Mouse (Mus musculus) embryonic facial prominence, embryonic 12.5 days (tissue): ENCODE results near the gene Ptges3l. TPM values are rescaled to one million over a fixed set of nuclear protein-coding genes. Genes with fewer than 3 reads are reported as not detected.

Experiments
- ATAC-seq: fragments of 200-750 bp; cut with Nextera tagmentation; 2 replicates; pipeline ENCODE4 v1.8.0; 2017; ENCODE audit not compliant: insufficient number of reproducible peaks, insufficient read depth, low FRiP score, low TSS enrichment
- H3K27ac ChIP-seq: fragments of 300-500 bp; sonication (generic); 2 replicates; pipeline ENCODE4 v1.5.1; 2016; ENCODE audit warnings: mild to moderate bottlenecking
- H3K27me3 ChIP-seq: fragments of 300-500 bp; sonication (generic); 2 replicates; pipeline ENCODE4 v1.6.1; 2016; ENCODE audit warnings: mild to moderate bottlenecking, moderate library complexity
- H3K36me3 ChIP-seq: fragments of 300-500 bp; sonication (generic); 2 replicates; pipeline ENCODE4 v1.6.1; 2016; ENCODE audit warnings: mild to moderate bottlenecking
- H3K4me1 ChIP-seq: fragments of 300-500 bp; sonication (generic); 2 replicates; pipeline ENCODE4 v1.6.1; 2016
- H3K4me2 ChIP-seq: fragments of 300-500 bp; sonication (generic); replicated peaks from 2 replicates; pipeline ENCODE4 v1.6.1; 2016; ENCODE audit warnings: mild to moderate bottlenecking, moderate library complexity
- H3K4me3 ChIP-seq: fragments of 300-500 bp; sonication (generic); 2 replicates; pipeline ENCODE4 v1.5.1; 2016; ENCODE audit warnings: mild to moderate bottlenecking
- H3K9ac ChIP-seq: fragments of 300-500 bp; sonication (generic); 2 replicates; pipeline ENCODE4 v1.6.1; 2016; ENCODE audit warnings: mild to moderate bottlenecking, moderate library complexity
- H3K9me3 ChIP-seq: fragments of 300-500 bp; sonication (generic); 2 replicates; pipeline ENCODE4 v1.6.1; 2016; ENCODE audit warnings: mild to moderate bottlenecking, moderate library complexity
- WGBS: fragments of 180-500 bp; shearing (Covaris S2); methylation state at CpG from one replicate; pipeline ENCODE4 v1.1.7; 2016; 5-methylcytosine and 5-hydroxymethylcytosine counted together
- polyA plus RNA-seq: library from polyadenylated mRNA; unstranded; fragments of >200 nt; fragmentation: Nextera tagmentation; extraction: Ambion mirVana; gene quantifications from 2 replicates; pipeline ENCODE4 v1.2.1, GENCODE M21; 2016

Ptges3l gene
- polyA plus RNA-seq, 1 experiment from 2014 or later, result 7.4 TPM

- Histone ChIP-seq H3K9me3 (no peaks in the 10 kb centered on the region), H3K4me2 (peak within 1 kb of the TSS; percentile 94), H3K4me1 (peaks cover 30% of the 10 kb centered on the region), H3K4me3 (peak within 1 kb of the TSS; percentile 73), H3K36me3 (0 out of 2 replicates have a peak, but pooled peaks cover 7% of the 10 kb centered on the region), H3K27me3 (peaks cover 7% of the 10 kb centered on the region; the same call in 1 of the 2 replicates), H3K27ac (peak within 1 kb of the TSS; percentile 66), H3K9ac (peak within 1 kb of the TSS; percentile 71)
- no peak for ATAC-seq
- 2% methylated on average over 60 of the region's 60 CpGs for WGBS
Measured at GRCm38 (mm10) chr11:101465869-101466551, 40.9 kb upstream of the Ptges3l start, which contains the start of gene Vat1. Gene Vat1 (minus strand): TSS chr11:101466230.

- WGBS, result under 1% methylated on average over 45 of the region's 51 CpGs
Measured at GRCm38 (mm10) chr11:101465101-101465868, 40.2 kb upstream of the Ptges3l start.

GRCm38 (mm10) chr11:101464211-101465100 lies 39.3 kb upstream of the Ptges3l start, which contains the start of gene Rnd2:
Gene Rnd2 (plus strand): TSS chr11:101464999.
- H3K27ac ChIP-seq, result peak within 1 kb of the TSS; percentile 66

More at GRCm38 (mm10) chr11:101465101-101465868, 40.2 kb upstream of the Ptges3l start:
- ATAC-seq, result peak; percentile 55; the same call in 1 of the 2 replicates
- Histone ChIP-seq H3K36me3 (peaks cover 11% of the 10 kb centered on the region), H3K4me1 (peaks cover 30% of the 10 kb centered on the region), H3K27me3 (peaks cover 4% of the 10 kb centered on the region; the same call in 1 of the 2 replicates), H3K9me3 (no peaks in the 10 kb centered on the region), H3K4me3 (peak overlapping the region; percentile 73), H3K9ac (peak overlapping the region; percentile 71), H3K27ac (peak overlapping the region; percentile 66), H3K4me2 (peak overlapping the region; percentile 94)

DNA sequence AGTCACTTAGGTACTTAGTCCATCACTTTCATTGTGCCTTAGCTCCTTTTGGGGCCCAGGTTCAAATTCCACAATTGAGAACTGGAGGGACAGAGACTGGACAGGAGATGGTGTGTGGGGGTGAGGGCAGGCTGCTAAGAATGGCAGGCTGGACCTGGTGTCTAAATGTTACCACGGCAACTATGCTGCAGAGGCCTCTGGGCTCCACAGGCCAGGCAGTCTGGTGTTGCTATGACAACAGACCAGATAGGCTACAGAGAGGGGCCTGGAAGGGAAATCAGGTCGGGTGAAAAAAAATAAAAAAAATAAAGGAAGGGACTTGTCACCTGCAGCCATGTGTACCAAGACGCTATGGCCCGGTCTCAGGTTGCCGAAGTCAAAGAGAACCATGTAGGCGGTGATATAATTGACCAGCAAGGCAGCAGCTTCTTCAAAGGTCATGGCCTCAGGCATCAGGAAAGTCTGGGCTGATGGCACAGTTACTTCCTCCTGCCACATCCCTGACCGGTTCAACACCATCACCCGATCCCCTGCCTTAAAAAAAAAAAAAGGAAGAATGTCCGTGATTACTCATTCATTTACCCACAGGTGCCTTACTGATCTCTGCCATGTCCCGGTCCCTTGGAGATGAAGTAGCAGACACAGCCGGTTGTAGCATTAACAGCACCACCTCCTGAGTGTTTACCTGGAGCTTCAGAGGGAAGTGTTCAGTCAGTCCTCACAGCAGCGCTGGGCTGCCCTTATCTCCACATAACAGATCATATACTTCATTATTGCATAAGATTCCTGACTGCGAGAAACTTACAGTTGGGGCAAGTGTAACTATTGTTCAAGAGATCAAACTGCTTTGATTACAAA lies 37.7 kb upstream of the Ptges3l start:
- no peaks in the 10 kb centered on the region for H3K9me3 ChIP-seq
- no peak for ATAC-seq
- WGBS, result 23% methylated on average over 13 of the region's 13 CpGs
- no peak overlapping the region for H3K9ac ChIP-seq
- peaks cover 21% of the 10 kb centered on the region for H3K36me3 ChIP-seq
- no peak overlapping the region for H3K4me3 ChIP-seq
- H3K27ac ChIP-seq, result no peak overlapping the region
- peaks cover 35% of the 10 kb centered on the region for H3K4me1 ChIP-seq
- H3K4me2 ChIP-seq, result 0 out of 2 replicates have a peak overlapping the region, but pooled peaks have one; percentile 0
- no peaks in the 10 kb centered on the region for H3K27me3 ChIP-seq

More at GRCm38 (mm10) chr11:101464211-101465100, 39.3 kb upstream of the Ptges3l start, which contains the start of gene Rnd2:
- ATAC-seq, result no peak
- Histone ChIP-seq H3K27me3 (no peaks in the 10 kb centered on the region), H3K4me2 (peak within 1 kb of the TSS; percentile 94), H3K36me3 (peaks cover 20% of the 10 kb centered on the region), H3K4me1 (peaks cover 37% of the 10 kb centered on the region), H3K9ac (peak within 1 kb of the TSS; percentile 71), H3K4me3 (peak within 1 kb of the TSS; percentile 73), H3K9me3 (no peaks in the 10 kb centered on the region)
- WGBS, result 5% methylated on average over 12 of the region's 12 CpGs

GRCm38 (mm10) chr11:101462141-101462540 lies 37.0 kb upstream of the Ptges3l start:
- Histone ChIP-seq H3K9ac (no peak overlapping the region), H3K9me3 (no peaks in the 10 kb centered on the region), H3K27me3 (no peaks in the 10 kb centered on the region), H3K27ac (no peak overlapping the region), H3K36me3 (peaks cover 21% of the 10 kb centered on the region), H3K4me3 (no peak overlapping the region), H3K4me2 (no peak overlapping the region), H3K4me1 (peaks cover 35% of the 10 kb centered on the region)
- 84% methylated on average over 14 of the region's 14 CpGs for WGBS
- no peak for ATAC-seq

DNA sequence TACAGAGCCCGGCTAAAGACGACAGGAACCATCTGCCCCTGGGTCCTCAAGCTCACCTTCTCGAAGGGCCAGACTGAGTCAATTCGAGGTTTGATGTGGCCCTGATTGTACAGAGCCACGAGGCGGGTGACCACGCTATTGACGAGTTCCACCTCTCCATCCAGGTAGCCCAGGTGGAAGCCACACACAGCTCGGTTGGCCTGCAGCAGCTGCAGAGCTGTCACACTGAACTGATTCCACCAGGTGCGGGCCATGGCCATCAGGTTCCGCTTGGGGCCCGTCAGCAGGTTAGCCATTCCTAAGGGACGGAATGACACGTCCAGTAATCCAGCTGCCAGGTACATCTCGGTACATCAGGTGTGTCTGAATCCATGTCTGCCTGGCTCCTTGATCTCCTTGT lies 35.2 kb upstream of the Ptges3l start:
- peaks cover 35% of the 10 kb centered on the region for H3K4me1 ChIP-seq
- H3K9ac ChIP-seq, result no peak overlapping the region; the same call in 1 of the 2 replicates

GRCm38 (mm10) chr11:101459716-101460115 lies 34.6 kb upstream of the Ptges3l start:
- H3K27ac ChIP-seq, result no peak overlapping the region
- H3K27me3 ChIP-seq, result no peaks in the 10 kb centered on the region
- H3K4me3 ChIP-seq, result no peak overlapping the region
- H3K4me1 ChIP-seq, result peaks cover 35% of the 10 kb centered on the region
- peaks cover 21% of the 10 kb centered on the region for H3K36me3 ChIP-seq
- no peak overlapping the region for H3K4me2 ChIP-seq
- H3K9me3 ChIP-seq, result no peaks in the 10 kb centered on the region
- ATAC-seq, result no peak
- no peak overlapping the region for H3K9ac ChIP-seq
- 27% methylated on average over 6 of the region's 6 CpGs for WGBS

More for the DNA sequence above, 35.2 kb upstream of the Ptges3l start:
- no peak for ATAC-seq
- 84% methylated on average over 15 of the region's 15 CpGs for WGBS
- H3K4me2 ChIP-seq, result no peak overlapping the region
- no peaks in the 10 kb centered on the region for H3K9me3 ChIP-seq
- peaks cover 21% of the 10 kb centered on the region for H3K36me3 ChIP-seq
- no peak overlapping the region for H3K4me3 ChIP-seq
- H3K27ac ChIP-seq, result no peak overlapping the region
- no peaks in the 10 kb centered on the region for H3K27me3 ChIP-seq

DNA sequence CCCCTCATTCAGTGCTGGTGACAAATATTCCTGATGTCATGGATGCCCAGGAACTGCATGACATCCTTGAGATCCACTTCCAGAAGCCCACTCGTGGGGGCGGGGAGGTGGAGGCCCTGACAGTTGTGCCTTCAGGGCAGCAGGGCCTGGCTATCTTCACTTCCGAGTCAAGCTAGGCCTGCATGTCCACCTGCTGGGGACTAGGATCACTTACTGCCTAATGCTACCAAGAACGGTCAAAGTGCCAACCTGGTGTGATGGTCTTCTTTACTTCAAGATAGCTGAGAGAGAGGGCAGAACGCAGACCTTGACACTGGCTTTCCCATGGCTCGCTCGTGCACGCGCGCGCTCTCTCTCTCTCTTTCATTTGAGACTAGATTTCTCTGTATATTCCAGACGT lies 33.1 kb upstream of the Ptges3l start:
- H3K27me3 ChIP-seq, result no peaks in the 10 kb centered on the region
- no peak for ATAC-seq
- peaks cover 21% of the 10 kb centered on the region for H3K36me3 ChIP-seq
- no peak overlapping the region for H3K27ac ChIP-seq
- 82% methylated on average over 12 of the region's 12 CpGs for WGBS
- H3K9me3 ChIP-seq, result no peaks in the 10 kb centered on the region
- no peak overlapping the region for H3K9ac ChIP-seq
- H3K4me1 ChIP-seq, result peaks cover 26% of the 10 kb centered on the region
- no peak overlapping the region for H3K4me3 ChIP-seq
- no peak overlapping the region for H3K4me2 ChIP-seq

DNA sequence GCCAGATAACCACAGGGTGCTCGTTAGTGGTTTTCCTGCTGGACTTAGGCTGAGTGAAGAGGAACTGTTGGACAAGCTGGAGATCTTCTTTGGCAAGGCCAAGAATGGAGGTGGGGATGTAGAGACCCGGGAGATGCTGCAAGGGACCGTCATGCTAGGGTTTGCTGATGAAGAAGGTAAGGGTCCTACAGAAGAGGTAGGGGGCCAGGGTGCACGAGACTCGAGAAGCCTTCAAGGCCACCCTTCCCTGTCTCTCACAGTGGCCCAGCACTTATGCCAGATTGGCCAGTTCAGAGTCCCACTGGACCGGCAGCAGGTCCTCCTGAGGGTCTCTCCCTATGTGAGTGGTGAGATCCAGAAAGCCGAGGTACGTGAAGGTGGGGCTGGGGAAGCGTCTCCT lies 32.5 kb upstream of the Ptges3l start:
- WGBS, result 88% methylated on average over 9 of the region's 9 CpGs
- Histone ChIP-seq H3K4me1 (peaks cover 20% of the 10 kb centered on the region), H3K27ac (no peak overlapping the region), H3K9ac (no peak overlapping the region), H3K27me3 (no peaks in the 10 kb centered on the region), H3K36me3 (peaks cover 21% of the 10 kb centered on the region), H3K4me2 (no peak overlapping the region), H3K4me3 (no peak overlapping the region), H3K9me3 (no peaks in the 10 kb centered on the region)
- ATAC-seq, result no peak

- 85% methylated on average over 7 of the region's 7 CpGs for WGBS
- ATAC-seq, result no peak
- H3K4me2 ChIP-seq, result no peak overlapping the region
Measured at GRCm38 (mm10) chr11:101455627-101456026, 30.5 kb upstream of the Ptges3l start.

More at GRCm38 (mm10) chr11:101455627-101456026, 30.5 kb upstream of the Ptges3l start:
- no peaks in the 10 kb centered on the region for H3K27me3 ChIP-seq
- no peaks in the 10 kb centered on the region for H3K9me3 ChIP-seq
- H3K4me1 ChIP-seq, result peaks cover 16% of the 10 kb centered on the region; the same call in 1 of the 2 replicates
- no peak overlapping the region for H3K27ac ChIP-seq
- no peak overlapping the region for H3K4me3 ChIP-seq
- H3K36me3 ChIP-seq, result peaks cover 13% of the 10 kb centered on the region
- no peak overlapping the region for H3K9ac ChIP-seq
